Mouse (Mus musculus) heart, embryonic 12.5 days (tissue): ENCODE results near the gene Supt5. TPM values are rescaled to one million over a fixed set of nuclear protein-coding genes. Genes with fewer than 3 reads are reported as not detected.
A peak's percentile ranks its signal among the peaks of the same experiment; 100 is the strongest.

ENCODE experiments used
- ATAC-seq: fragments of 200-750 bp; cut with Nextera tagmentation; 2 replicates; pipeline ENCODE4 v1.8.0; 2017; ENCODE audit warnings: moderate TSS enrichment, moderate library complexity; ENCODE audit not compliant: insufficient number of reproducible peaks, low FRiP score
- H3K27ac ChIP-seq: fragments of 300-500 bp; sonication (generic); 2 replicates; pipeline ENCODE4 v1.5.1; 2016; ENCODE audit warnings: mild to moderate bottlenecking, moderate library complexity; ENCODE audit not compliant: poor library complexity, severe bottlenecking
- H3K27me3 ChIP-seq: fragments of 300-500 bp; sonication (generic); replicated peaks from 2 replicates; pipeline ENCODE4 v1.6.1; 2016; ENCODE audit warnings: mild to moderate bottlenecking, moderate library complexity
- H3K36me3 ChIP-seq: fragments of 300-500 bp; sonication (generic); 2 replicates; pipeline ENCODE4 v1.6.1; 2016; ENCODE audit warnings: mild to moderate bottlenecking, moderate library complexity
- H3K4me1 ChIP-seq: fragments of 300-500 bp; sonication (generic); replicated peaks from 2 replicates; pipeline ENCODE4 v1.6.1; 2016; ENCODE audit warnings: mild to moderate bottlenecking
- H3K4me2 ChIP-seq: fragments of 300-500 bp; sonication (generic); 2 replicates; pipeline ENCODE4 v1.6.1; 2016; ENCODE audit warnings: mild to moderate bottlenecking, moderate library complexity
- H3K4me3 ChIP-seq: fragments of 300-500 bp; sonication (generic); 2 replicates; pipeline ENCODE4 v1.5.1; 2016; ENCODE audit warnings: mild to moderate bottlenecking
- H3K9ac ChIP-seq: fragments of 300-500 bp; sonication (generic); 2 replicates; pipeline ENCODE4 v1.6.1; 2016; ENCODE audit warnings: mild to moderate bottlenecking, moderate library complexity
- H3K9me3 ChIP-seq: fragments of 300-500 bp; sonication (generic); replicated peaks from 2 replicates; pipeline ENCODE4 v1.6.1; 2016; ENCODE audit warnings: mild to moderate bottlenecking, moderate library complexity
- WGBS: fragments of 180-500 bp; shearing (Covaris S2); methylation state at CpG from one replicate; pipeline ENCODE4 v1.1.7; 2016; 5-methylcytosine and 5-hydroxymethylcytosine counted together
- polyA plus RNA-seq: library from polyadenylated mRNA; unstranded; fragments of >200 nt; fragmentation: Nextera tagmentation; extraction: Ambion mirVana; gene quantifications from 2 replicates; pipeline ENCODE4 v1.2.1, GENCODE M21; 2016

The Supt5 gene
- polyA plus RNA-seq, 1 experiment from 2014 or later: 73.4 TPM

GRCm38 (mm10) chr7:28268042-28268531, 70.5 kb downstream of the Supt5 start:
- Histone ChIP-seq H3K4me2 (peak overlapping the region; percentile 75), H3K4me3 (peak overlapping the region; percentile 82), H3K27me3 (no peaks in the 10 kb centered on the region), H3K27ac (peak overlapping the region; percentile 77), H3K9me3 (no peaks in the 10 kb centered on the region; the same call in 1 of the 2 replicates), H3K9ac (peak overlapping the region; percentile 91), H3K4me1 (peaks cover 5% of the 10 kb centered on the region), H3K36me3 (peaks cover 23% of the 10 kb centered on the region)
- ATAC-seq: peak; percentile 70
- 1% methylated on average over 60 of the region's 62 CpGs for WGBS

- no peaks in the 10 kb centered on the region; the same call in 1 of the 2 replicates for H3K9me3 ChIP-seq
- peak within 1 kb of the TSS; percentile 91 for H3K9ac ChIP-seq
- ATAC-seq: peak; percentile 84
- peak within 1 kb of the TSS; percentile 75 for H3K4me2 ChIP-seq
- H3K4me3 ChIP-seq: peak within 1 kb of the TSS; percentile 82
- H3K27me3 ChIP-seq: no peaks in the 10 kb centered on the region
- peaks cover 5% of the 10 kb centered on the region for H3K4me1 ChIP-seq
- peaks cover 20% of the 10 kb centered on the region for H3K36me3 ChIP-seq
- WGBS: 5% methylated on average over 57 of the region's 57 CpGs
- H3K27ac ChIP-seq: peak within 1 kb of the TSS; percentile 77
Measured at GRCm38 (mm10) chr7:28267129-28268041, 71.2 kb downstream of the Supt5 start, which contains the start of gene Eid2. Eid2 (plus strand) TSS chr7:28267881.

DNA sequence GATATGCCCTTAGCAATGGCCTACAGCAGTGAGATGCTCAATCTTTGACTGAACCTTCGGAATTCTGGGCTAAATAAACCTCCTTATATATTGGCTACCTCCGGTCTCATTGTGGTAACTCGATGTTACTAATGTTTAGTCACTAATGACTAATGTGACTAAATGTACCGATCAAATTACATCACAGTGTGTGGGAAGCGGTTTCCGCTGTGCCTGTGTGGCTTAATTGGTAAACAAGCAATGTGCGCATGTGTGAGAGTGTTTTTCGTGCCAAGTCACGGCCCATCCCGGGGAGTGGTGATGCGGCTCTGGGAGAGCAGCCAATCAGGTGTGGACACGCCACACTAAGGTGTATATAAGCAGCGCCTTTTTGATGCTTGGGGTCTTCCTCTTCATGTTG, 73.2 kb downstream of the Supt5 start:
- Histone ChIP-seq H3K4me2 (no peak overlapping the region), H3K4me1 (peaks cover 5% of the 10 kb centered on the region), H3K27me3 (no peaks in the 10 kb centered on the region), H3K27ac (no peak overlapping the region), H3K9ac (no peak overlapping the region), H3K36me3 (peaks cover 9% of the 10 kb centered on the region), H3K9me3 (no peaks in the 10 kb centered on the region; the same call in 1 of the 2 replicates), H3K4me3 (no peak overlapping the region)
- 86% methylated on average over 13 of the region's 13 CpGs for WGBS
- ATAC-seq: no peak

Other genes starting within 250 kb of the Supt5 start
- 0.04 and 0.08 TPM in 2 replicates for gene 9530053A07Rik, start 209.3 kb downstream of the Supt5 start, polyA plus RNA-seq
- 92.1 TPM in 2 replicates for gene Fbl, start 169.0 kb downstream of the Supt5 start, polyA plus RNA-seq
- gene Dyrk1b, start 159.3 kb downstream of the Supt5 start, polyA plus RNA-seq: 9.1 and 11.4 TPM in 2 replicates
- gene Eid2, start 70.9 kb downstream of the Supt5 start, polyA plus RNA-seq: 7.4 and 8.7 TPM in 2 replicates
- gene Eid2b, start 61.0 kb downstream of the Supt5 start, polyA plus RNA-seq: 8.2 and 8.8 TPM in 2 replicates
- not detected in 2 replicates for gene Selenov, start 47.6 kb downstream of the Supt5 start, polyA plus RNA-seq
- gene Dll3, start 36.5 kb downstream of the Supt5 start, polyA plus RNA-seq: 0.26 TPM in 1 of 2 replicates, not detected in the other
- gene Timm50, start 26.7 kb downstream of the Supt5 start, polyA plus RNA-seq: 133 and 136 TPM in 2 replicates
- gene Rps16, start 11.9 kb upstream of the Supt5 start, polyA plus RNA-seq: 629 and 630 TPM in 2 replicates
- gene Plekhg2, start 33.9 kb upstream of the Supt5 start, polyA plus RNA-seq: 58.0 and 65.3 TPM in 2 replicates
- gene Zfp36, start 41.5 kb upstream of the Supt5 start, polyA plus RNA-seq: 15.9 and 16.5 TPM in 2 replicates
- gene Med29, start 54.0 kb upstream of the Supt5 start, polyA plus RNA-seq: 45.4 and 46.5 TPM in 2 replicates
- gene Paf1, start 54.2 kb upstream of the Supt5 start, polyA plus RNA-seq: 68.5 and 70.4 TPM in 2 replicates
- 4.9 and 5.4 TPM in 2 replicates for gene Gmfg, start 98.7 kb upstream of the Supt5 start, polyA plus RNA-seq
- 1.5 and 2.0 TPM in 2 replicates for gene Lrfn1, start 113.2 kb upstream of the Supt5 start, polyA plus RNA-seq
- gene Ifnl2, start 171.7 kb upstream of the Supt5 start, polyA plus RNA-seq: not detected in 2 replicates
- not detected in 2 replicates for gene Ifnl3, start 184.1 kb upstream of the Supt5 start, polyA plus RNA-seq
- not detected in 2 replicates for gene Sycn, start 202.1 kb upstream of the Supt5 start, polyA plus RNA-seq
- not detected in 2 replicates for gene Nccrp1, start 208.5 kb upstream of the Supt5 start, polyA plus RNA-seq